Mouse (Mus musculus): ENCODE data around the gene Olfr483. TPM values are rescaled to one million over a fixed set of nuclear protein-coding genes. Genes with fewer than 3 reads are reported as not detected.

Olfr483 gene
- total RNA-seq, 1 experiment = not detected

DNA sequence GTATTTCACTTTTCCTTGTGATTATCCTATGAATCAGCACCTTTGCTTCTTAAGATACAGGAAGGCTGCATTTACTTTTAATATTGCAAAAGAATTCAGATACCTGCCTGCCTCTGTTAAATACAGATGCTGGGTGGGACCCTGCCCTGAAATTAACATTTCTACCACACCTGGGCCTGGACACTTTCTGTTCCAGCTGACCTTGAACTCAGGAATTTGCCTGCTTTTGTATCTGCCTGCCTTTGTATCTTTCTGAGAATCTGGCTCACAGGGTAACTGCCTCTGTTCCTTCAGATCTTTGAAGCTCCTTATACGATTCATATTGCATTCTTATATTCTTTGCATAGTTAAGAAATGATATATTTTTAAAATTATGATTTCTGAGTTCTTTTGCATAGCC lies 20.8 kb downstream of the Olfr483 start:
- no peak overlapping the region for H3K4me3 ChIP-seq (ENCODE audit: insufficient read depth in 1 of 2, low read depth in 1 of 2, low read length in 2 of 2, poor library complexity in 1 of 2, severe bottlenecking in 1 of 2)
- H3K27ac ChIP-seq (ENCODE audit: insufficient read depth, low read depth, low read length, poor library complexity, severe bottlenecking) = peak overlapping the region; percentile 78; the same call in 1 of the 2 replicates
- in situ Hi-C loops (cut with MboI; ENCODE audit: low sequenced_read_pairs in 2 of 2, unreplicated experiment in 2 of 2) = no loop called here
- no peak for DNase-seq (ENCODE audit: low read depth, low spot score)
- no peaks in the 10 kb centered on the region for H3K9me3 ChIP-seq (ENCODE audit: control insufficient read depth, insufficient read depth, low read depth, low read length)
- H3K4me1 ChIP-seq (ENCODE audit: control insufficient read depth in 2 of 2, insufficient read depth in 2 of 2, low read length in 2 of 2, poor library complexity in 1 of 2) = peaks cover 4% of the 10 kb centered on the region in 2 experiments; a peak in 3 of 4 replicates
- H3K9ac ChIP-seq (ENCODE audit: insufficient read depth, low read depth, low read length, poor library complexity, severe bottlenecking) = no peak overlapping the region
- TF ChIP-seq HCFC1 (IDR thresholded peaks at IDR 0.05; ENCODE audit: borderline replicate concordance, insufficient read depth, low read length) (no peak), ZNF384 (IDR thresholded peaks at IDR 0.05; ENCODE audit: low read depth, low read length) (no peak), MAFK (IDR thresholded peaks at IDR 0.05; ENCODE audit: insufficient read depth, low read depth, low read length) (no peak), CHD2 (IDR thresholded peaks at IDR 0.05; ENCODE audit: low read depth, low read length) (no peak), ZC3H11A (IDR thresholded peaks at IDR 0.05; ENCODE audit: borderline replicate concordance, low read depth, low read length) (no peak)
- no peaks in the 10 kb centered on the region for H3K36me3 ChIP-seq (ENCODE audit: control insufficient read depth, insufficient read depth, low read length, poor library complexity, severe bottlenecking)

DNA sequence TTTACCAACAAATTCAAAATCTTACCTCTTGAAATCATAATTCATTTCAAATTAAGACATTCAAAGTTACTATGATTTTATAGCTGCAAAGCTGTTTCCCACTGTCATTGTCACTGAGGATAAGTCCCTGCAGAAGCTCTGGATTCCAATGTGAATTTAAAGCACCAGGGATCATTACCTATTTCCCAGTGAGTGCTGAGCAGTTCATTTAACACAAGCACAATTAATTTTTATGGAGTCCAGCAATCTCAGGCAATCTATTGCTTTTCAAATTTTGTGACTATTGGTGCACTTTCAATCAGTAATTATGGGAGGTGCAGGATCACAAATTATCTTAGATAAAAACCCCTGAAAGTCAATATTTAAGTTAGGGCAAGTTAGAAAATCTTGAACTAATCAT lies 26.7 kb downstream of the Olfr483 start, which contains the start of gene Olfr484:
Gene Olfr484, minus strand, starts transcription at position 101 of the 400 bp plus-strand sequence.
- Histone ChIP-seq H3K9ac (ENCODE audit: insufficient read depth, low read depth, low read length, poor library complexity, severe bottlenecking) (no peak within 1 kb of the TSS), H3K9me3 (ENCODE audit: control insufficient read depth, insufficient read depth, low read depth, low read length) (no peaks in the 10 kb centered on the region), H3K4me1 (ENCODE audit: control insufficient read depth in 2 of 2, insufficient read depth in 2 of 2, low read length in 2 of 2, poor library complexity in 1 of 2) (no peaks in the 10 kb centered on the region), H3K27ac (ENCODE audit: insufficient read depth, low read depth, low read length, poor library complexity, severe bottlenecking) (no peak within 1 kb of the TSS), H3K36me3 (ENCODE audit: control insufficient read depth, insufficient read depth, low read length, poor library complexity, severe bottlenecking) (no peaks in the 10 kb centered on the region), H3K4me3 (ENCODE audit: insufficient read depth in 1 of 2, low read depth in 1 of 2, low read length in 2 of 2, poor library complexity in 1 of 2, severe bottlenecking in 1 of 2) (no peak within 1 kb of the TSS)
- in situ Hi-C loops (cut with MboI; ENCODE audit: low sequenced_read_pairs in 2 of 2, unreplicated experiment in 2 of 2) = no loop called here
- TF ChIP-seq MAFK (IDR thresholded peaks at IDR 0.05; ENCODE audit: insufficient read depth, low read depth, low read length) (no peak), ZNF384 (IDR thresholded peaks at IDR 0.05; ENCODE audit: low read depth, low read length) (no peak), CHD2 (IDR thresholded peaks at IDR 0.05; ENCODE audit: low read depth, low read length) (no peak), HCFC1 (IDR thresholded peaks at IDR 0.05; ENCODE audit: borderline replicate concordance, insufficient read depth, low read length) (no peak), ZC3H11A (IDR thresholded peaks at IDR 0.05; ENCODE audit: borderline replicate concordance, low read depth, low read length) (no peak)
- DNase-seq (ENCODE audit: low read depth, low spot score) = no peak

Other genes starting within 250 kb of the Olfr483 start
- gene Olfr472, start 202.9 kb upstream of the Olfr483 start, total RNA-seq (2012; rRNA removed) = not detected in 2 replicates
- not detected in 2 replicates for gene Olfr473, start 170.4 kb upstream of the Olfr483 start, total RNA-seq (2012; rRNA removed)
- not detected in 2 replicates for gene Olfr474, start 146.2 kb upstream of the Olfr483 start, total RNA-seq (2012; rRNA removed)
- gene Olfr476, start 136.0 kb upstream of the Olfr483 start, total RNA-seq (2012; rRNA removed) = not detected in 2 replicates
- gene Olfr477, start 114.2 kb upstream of the Olfr483 start, total RNA-seq (2012; rRNA removed) = not detected in 2 replicates
- not detected in 2 replicates for gene Olfr478, start 66.9 kb upstream of the Olfr483 start, total RNA-seq (2012; rRNA removed)
- not detected in 2 replicates for gene Olfr479, start 50.2 kb upstream of the Olfr483 start, total RNA-seq (2012; rRNA removed)
- gene Olfr480, start 33.5 kb upstream of the Olfr483 start, total RNA-seq (2012; rRNA removed) = not detected in 2 replicates
- gene Olfr481, start 21.0 kb upstream of the Olfr483 start, total RNA-seq (2012; rRNA removed) = not detected in 2 replicates
- gene Olfr482, start 3.3 kb upstream of the Olfr483 start, total RNA-seq (2012; rRNA removed) = not detected in 2 replicates
- not detected in 2 replicates for gene Olfr484, start 26.6 kb downstream of the Olfr483 start, total RNA-seq (2012; rRNA removed)
- gene Olfr485, start 59.0 kb downstream of the Olfr483 start, total RNA-seq (2012; rRNA removed) = not detected in 2 replicates
- not detected in 2 replicates for gene Olfr486, start 71.9 kb downstream of the Olfr483 start, total RNA-seq (2012; rRNA removed)
- not detected in 2 replicates for gene Olfr487, start 113.8 kb downstream of the Olfr483 start, total RNA-seq (2012; rRNA removed)
- gene Olfr488, start 157.5 kb downstream of the Olfr483 start, total RNA-seq (2012; rRNA removed) = not detected in 2 replicates
- not detected in 2 replicates for gene Olfr490, start 188.1 kb downstream of the Olfr483 start, total RNA-seq (2012; rRNA removed)
- not detected in 2 replicates for gene Olfr491, start 212.6 kb downstream of the Olfr483 start, total RNA-seq (2012; rRNA removed)
- not detected in 2 replicates for gene Olfr492, start 222.8 kb downstream of the Olfr483 start, total RNA-seq (2012; rRNA removed)
- not detected in 2 replicates for gene Olfr493, start 246.1 kb downstream of the Olfr483 start, total RNA-seq (2012; rRNA removed)